Mouse (Mus musculus) kidney, embryonic 15.5 days (tissue): ENCODE measurements around the gene Rhobtb1. TPM values are rescaled to one million over a fixed set of nuclear protein-coding genes. Genes with fewer than 3 reads are reported as not detected.

Experiments
- ATAC-seq: fragments of 200-750 bp; cut with Nextera tagmentation; replicated peaks from 2 replicates; pipeline ENCODE4 v1.8.0; 2017; ENCODE audit warnings: moderate TSS enrichment; ENCODE audit not compliant: low FRiP score
- H3K27ac ChIP-seq: fragments of 300-500 bp; sonication (generic); 2 replicates; pipeline ENCODE4 v1.5.1; 2015; ENCODE audit warnings: mild to moderate bottlenecking, inconsistent platforms
- H3K27me3 ChIP-seq: fragments of 300-500 bp; sonication (generic); 2 replicates; pipeline ENCODE4 v1.6.1; 2015; ENCODE audit warnings: inconsistent platforms
- H3K36me3 ChIP-seq: fragments of 300-500 bp; sonication (generic); 2 replicates; pipeline ENCODE4 v1.6.1; 2015; ENCODE audit warnings: inconsistent platforms
- H3K4me1 ChIP-seq: fragments of 300-500 bp; sonication (generic); 2 replicates; pipeline ENCODE4 v1.6.1; 2015; ENCODE audit warnings: inconsistent platforms
- H3K4me2 ChIP-seq: fragments of 300-500 bp; sonication (generic); 2 replicates; pipeline ENCODE4 v1.6.1; 2015; ENCODE audit warnings: moderate library complexity, mild to moderate bottlenecking, inconsistent platforms
- H3K4me3 ChIP-seq: fragments of 300-500 bp; sonication (generic); replicated peaks from 2 replicates; pipeline ENCODE4 v1.5.1; 2015; ENCODE audit warnings: mild to moderate bottlenecking, inconsistent platforms
- H3K9ac ChIP-seq: fragments of 300-500 bp; sonication (generic); 2 replicates; pipeline ENCODE4 v1.6.1; 2015; ENCODE audit warnings: mild to moderate bottlenecking, inconsistent platforms
- H3K9me3 ChIP-seq: fragments of 300-500 bp; sonication (generic); replicated peaks from 2 replicates; pipeline ENCODE4 v1.6.1; 2016; ENCODE audit warnings: inconsistent platforms
- WGBS: fragments of 180-500 bp; shearing (Covaris S2); methylation state at CpG from one replicate; pipeline ENCODE4 v1.1.7; 2015; ENCODE audit warnings: mixed read lengths; 5-methylcytosine and 5-hydroxymethylcytosine counted together
- polyA plus RNA-seq: library from polyadenylated mRNA; unstranded; fragments of >200 nt; fragmentation: Nextera tagmentation; extraction: Ambion mirVana; gene quantifications from 2 replicates; pipeline ENCODE4 v1.2.1, GENCODE M21; 2015

Gene Rhobtb1
- polyA plus RNA-seq, 1 experiment from 2014 or later, result 21.8 TPM

DNA sequence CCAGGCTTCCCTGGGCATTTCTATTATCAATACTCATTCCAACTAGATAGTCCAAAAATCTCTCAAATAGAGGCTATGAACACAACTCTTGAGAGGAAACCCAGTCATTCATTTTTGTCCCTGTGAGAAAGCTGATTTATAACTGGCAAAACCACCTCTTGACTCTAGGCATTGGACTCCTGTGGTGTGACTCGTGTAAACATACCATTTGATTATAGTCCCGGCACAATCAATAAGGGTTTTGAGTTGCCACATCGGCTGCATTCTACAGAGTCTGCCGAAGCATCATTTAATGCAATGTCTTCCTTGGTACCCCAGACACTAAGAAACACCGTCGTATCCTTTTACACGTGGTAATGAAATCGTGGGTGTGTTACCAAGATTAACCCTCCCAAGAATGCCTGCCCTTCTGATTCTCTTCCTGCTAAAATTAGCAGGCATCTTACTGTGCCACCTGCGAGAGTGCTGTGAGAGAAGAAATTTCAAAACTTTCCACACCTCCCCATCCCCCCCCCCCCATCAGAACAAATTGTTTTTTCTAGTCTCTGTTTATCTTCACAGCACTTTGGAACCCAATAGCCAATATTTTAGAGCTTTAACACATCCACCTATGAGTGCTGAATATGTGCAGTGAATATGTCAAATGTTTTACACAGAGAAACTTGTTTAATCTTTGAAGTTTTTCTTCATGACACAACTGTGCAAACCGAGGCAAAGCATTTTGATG, 39.4 kb downstream of the Rhobtb1 start:
- no peak overlapping the region for H3K9ac ChIP-seq
- H3K27ac ChIP-seq, result no peak overlapping the region
- H3K4me1 ChIP-seq, result no peaks in the 10 kb centered on the region; the same call in 1 of the 2 replicates
- H3K27me3 ChIP-seq, result no peaks in the 10 kb centered on the region
- no peaks in the 10 kb centered on the region for H3K9me3 ChIP-seq
- H3K4me3 ChIP-seq, result no peak overlapping the region
- 75% methylated on average over 10 of the region's 10 CpGs for WGBS
- H3K4me2 ChIP-seq, result no peak overlapping the region
- ATAC-seq, result no peak
- H3K36me3 ChIP-seq, result no peaks in the 10 kb centered on the region

DNA sequence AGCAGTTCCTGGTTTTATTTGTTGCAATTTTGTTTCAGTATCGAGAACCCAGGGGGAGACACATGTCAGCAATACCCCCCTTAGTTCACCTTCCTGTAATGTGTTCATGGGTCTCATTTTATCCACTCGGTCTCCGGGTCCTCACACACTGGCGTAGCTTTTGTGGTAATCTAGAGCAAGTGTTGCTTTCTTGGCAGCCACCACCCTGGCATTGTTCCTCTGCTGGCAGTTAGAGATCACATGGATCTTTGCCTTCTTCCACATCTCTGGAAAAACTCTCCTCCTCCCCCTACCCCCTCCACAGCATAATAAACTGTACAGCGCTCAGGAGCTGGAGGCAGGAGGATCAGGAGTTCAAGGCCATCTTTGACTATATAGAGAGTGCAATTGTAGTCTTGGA, 41.0 kb downstream of the Rhobtb1 start:
- no peak overlapping the region for H3K9ac ChIP-seq
- H3K4me2 ChIP-seq, result no peak overlapping the region
- H3K4me3 ChIP-seq, result no peak overlapping the region
- H3K9me3 ChIP-seq, result no peaks in the 10 kb centered on the region
- 94% methylated on average over 5 of the region's 5 CpGs for WGBS
- no peaks in the 10 kb centered on the region for H3K27me3 ChIP-seq
- H3K27ac ChIP-seq, result no peak overlapping the region
- no peaks in the 10 kb centered on the region; the same call in 1 of the 2 replicates for H3K4me1 ChIP-seq
- no peaks in the 10 kb centered on the region for H3K36me3 ChIP-seq
- ATAC-seq, result no peak

DNA sequence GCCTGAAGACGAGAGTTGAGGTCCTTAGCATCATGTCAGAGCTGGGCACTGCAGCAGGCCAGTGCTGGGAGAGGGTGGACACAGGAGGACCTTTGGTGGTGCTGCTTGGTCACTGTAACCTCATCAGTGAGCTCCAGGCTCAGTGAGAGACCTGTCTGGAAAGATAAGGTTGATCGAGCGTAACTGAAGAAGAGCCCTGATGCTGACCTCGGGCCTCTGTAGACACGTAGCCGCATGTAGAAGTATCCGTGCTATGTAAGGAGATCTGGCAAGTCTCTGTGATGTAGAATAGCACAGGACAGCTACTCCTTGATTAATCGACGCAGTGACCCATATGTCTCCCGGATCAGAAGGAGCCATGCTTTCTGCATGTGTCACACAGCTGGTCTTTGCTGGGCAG, 42.5 kb downstream of the Rhobtb1 start:
- WGBS, result 63% methylated on average over 10 of the region's 10 CpGs
- no peaks in the 10 kb centered on the region; the same call in 1 of the 2 replicates for H3K4me1 ChIP-seq
- no peak overlapping the region for H3K4me2 ChIP-seq
- no peaks in the 10 kb centered on the region for H3K27me3 ChIP-seq
- peak; percentile 87 for ATAC-seq
- H3K9ac ChIP-seq, result no peak overlapping the region
- no peaks in the 10 kb centered on the region for H3K9me3 ChIP-seq
- no peak overlapping the region for H3K27ac ChIP-seq
- H3K4me3 ChIP-seq, result no peak overlapping the region
- H3K36me3 ChIP-seq, result no peaks in the 10 kb centered on the region

DNA sequence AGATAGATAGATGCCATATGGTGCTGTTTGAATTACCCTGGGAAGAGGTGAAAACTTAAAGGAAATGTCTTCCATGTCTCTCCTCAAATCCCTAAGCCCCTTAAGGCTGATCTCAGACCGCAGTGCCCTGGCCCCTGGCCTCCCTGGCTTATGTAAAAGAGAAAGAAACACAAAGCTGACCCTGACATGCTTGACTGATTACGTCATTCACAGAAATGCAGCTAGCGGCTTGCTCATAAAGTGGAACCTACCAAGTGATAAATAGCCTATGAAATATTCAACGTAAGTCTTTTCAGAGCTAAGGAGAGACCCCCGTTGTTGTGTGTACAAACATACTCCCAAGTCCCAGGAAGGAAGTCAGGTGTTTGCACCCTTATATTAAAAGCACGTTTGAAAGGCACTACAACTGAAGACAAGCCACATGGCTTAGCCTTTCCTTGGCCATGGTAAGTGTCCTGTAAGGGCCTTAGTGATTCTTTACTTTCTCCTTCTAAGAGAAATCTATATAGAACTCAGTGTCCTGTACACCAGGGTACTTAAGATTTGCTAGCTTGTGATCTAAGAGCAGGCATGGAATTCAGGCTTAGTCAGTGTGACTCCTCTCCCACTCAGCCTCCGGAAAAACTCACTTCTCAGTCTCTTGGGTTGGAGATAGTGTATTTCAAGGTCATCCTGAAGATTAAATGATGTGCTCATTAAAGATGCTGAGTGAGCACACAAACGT, 53.6 kb downstream of the Rhobtb1 start:
- Histone ChIP-seq H3K4me1 (0 out of 2 replicates have a peak, but pooled peaks cover 3% of the 10 kb centered on the region), H3K9me3 (no peaks in the 10 kb centered on the region), H3K36me3 (peaks cover 2% of the 10 kb centered on the region), H3K9ac (no peak overlapping the region), H3K27ac (no peak overlapping the region), H3K4me3 (no peak overlapping the region), H3K4me2 (no peak overlapping the region), H3K27me3 (no peaks in the 10 kb centered on the region)
- no peak for ATAC-seq
- WGBS, result 29% methylated on average over 8 of the region's 8 CpGs

DNA sequence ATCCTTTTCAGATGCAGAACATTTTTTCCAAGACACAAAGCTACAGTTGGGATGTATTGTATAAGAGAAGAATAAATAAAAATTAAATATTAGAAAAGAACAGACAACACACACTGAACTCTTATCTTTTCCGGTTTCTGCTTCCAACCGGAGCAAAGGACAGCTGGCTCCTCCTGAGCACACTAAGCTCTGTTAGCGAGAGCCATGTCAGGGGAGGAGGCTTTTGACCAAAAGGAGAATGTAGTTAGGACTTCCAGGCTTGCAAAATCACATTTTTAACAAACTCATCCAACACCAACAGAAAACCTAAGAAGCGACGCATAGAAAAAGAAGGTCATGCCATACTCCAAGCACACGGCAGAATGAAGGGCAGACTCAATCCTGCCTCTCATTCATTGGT, 54.8 kb downstream of the Rhobtb1 start:
- no peak for ATAC-seq
- H3K36me3 ChIP-seq, result peaks cover 5% of the 10 kb centered on the region
- no peak overlapping the region for H3K4me2 ChIP-seq
- 86% methylated on average over 6 of the region's 6 CpGs for WGBS
- H3K4me3 ChIP-seq, result no peak overlapping the region
- H3K27ac ChIP-seq, result no peak overlapping the region
- H3K4me1 ChIP-seq, result peaks cover 4% of the 10 kb centered on the region
- no peak overlapping the region for H3K9ac ChIP-seq
- no peaks in the 10 kb centered on the region for H3K27me3 ChIP-seq
- H3K9me3 ChIP-seq, result no peaks in the 10 kb centered on the region

DNA sequence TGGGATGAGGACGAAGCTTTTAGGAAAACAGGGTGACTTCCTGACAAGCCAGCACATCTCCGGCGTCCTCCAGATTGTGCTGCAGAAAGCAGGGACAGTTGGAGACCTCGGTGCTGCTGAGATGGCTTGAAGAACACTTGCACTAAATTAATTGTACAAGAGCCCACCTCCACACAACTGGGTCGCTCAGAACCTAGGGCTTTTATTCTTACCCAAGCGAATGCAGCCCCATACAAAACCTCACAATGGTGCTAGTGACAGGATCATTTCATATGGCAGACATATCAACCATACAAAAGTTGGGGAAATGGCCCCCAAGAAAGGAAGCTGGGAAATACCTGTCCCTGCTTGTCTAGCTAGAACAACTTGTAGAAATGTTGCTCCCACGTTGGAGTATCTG, 56.2 kb downstream of the Rhobtb1 start:
- no peaks in the 10 kb centered on the region for H3K9me3 ChIP-seq
- H3K9ac ChIP-seq, result no peak overlapping the region
- ATAC-seq, result no peak
- H3K4me3 ChIP-seq, result no peak overlapping the region
- 84% methylated on average over 7 of the region's 7 CpGs for WGBS
- H3K4me2 ChIP-seq, result no peak overlapping the region
- H3K27me3 ChIP-seq, result no peaks in the 10 kb centered on the region
- peaks cover 5% of the 10 kb centered on the region for H3K36me3 ChIP-seq
- no peak overlapping the region for H3K27ac ChIP-seq
- peaks cover 16% of the 10 kb centered on the region for H3K4me1 ChIP-seq

DNA sequence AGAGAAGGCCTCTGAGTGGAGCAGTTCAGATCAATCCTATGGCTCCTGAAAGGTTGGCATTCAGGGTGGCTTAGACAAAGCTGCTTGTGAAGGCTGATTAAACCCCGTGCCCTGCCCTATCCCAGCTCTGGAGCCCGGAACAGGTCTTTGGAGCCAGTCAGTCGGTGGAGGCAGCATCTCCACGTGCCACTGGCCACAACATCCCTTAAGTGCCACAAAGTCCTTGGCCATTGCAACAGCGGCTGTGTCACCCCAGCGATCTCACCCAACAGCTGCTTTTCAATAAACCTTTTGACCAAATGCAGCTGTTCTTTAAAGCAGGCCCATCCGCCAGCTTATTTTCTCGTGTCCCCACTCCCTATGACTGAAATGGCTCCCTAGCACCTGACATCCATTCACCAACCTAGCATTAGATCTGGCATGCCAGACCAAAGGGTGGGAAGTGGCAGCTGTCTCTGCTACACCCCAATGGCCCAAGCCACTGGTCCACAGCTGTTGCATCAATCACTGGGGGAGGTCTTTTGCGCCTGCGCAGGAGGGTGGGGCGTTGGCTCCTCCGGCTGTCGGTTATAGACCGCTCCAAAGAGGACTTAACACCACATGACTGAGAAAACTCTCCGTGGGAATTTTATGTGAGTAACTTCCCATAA, 56.9 kb downstream of the Rhobtb1 start:
- no peak for ATAC-seq
- H3K4me2 ChIP-seq, result no peak overlapping the region
- H3K9ac ChIP-seq, result no peak overlapping the region
- no peaks in the 10 kb centered on the region for H3K9me3 ChIP-seq
- H3K27ac ChIP-seq, result no peak overlapping the region
- peaks cover 5% of the 10 kb centered on the region for H3K36me3 ChIP-seq
- H3K4me3 ChIP-seq, result no peak overlapping the region
- no peaks in the 10 kb centered on the region for H3K27me3 ChIP-seq
- peaks cover 16% of the 10 kb centered on the region for H3K4me1 ChIP-seq
- WGBS, result 86% methylated on average over 15 of the region's 15 CpGs

DNA sequence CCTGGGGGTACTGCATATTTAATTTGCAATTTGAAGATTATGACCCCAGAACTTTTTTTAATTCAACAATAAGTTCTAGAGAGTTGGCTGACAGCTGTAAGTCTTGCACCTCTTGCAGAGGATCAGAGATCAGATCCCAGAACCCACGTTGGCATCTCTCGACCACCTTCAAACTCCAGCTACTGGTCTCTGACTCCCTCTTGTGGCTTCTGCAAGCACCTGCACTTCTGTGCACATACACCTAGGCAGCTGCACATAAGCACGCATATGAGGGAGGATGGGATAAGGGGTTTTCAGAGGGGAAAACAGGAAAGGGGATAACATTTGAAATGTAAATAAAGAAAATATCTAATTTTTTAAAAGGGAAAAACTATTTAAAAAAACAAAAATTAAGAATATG, 57.5 kb downstream of the Rhobtb1 start:
- Histone ChIP-seq H3K4me3 (no peak overlapping the region), H3K9me3 (no peaks in the 10 kb centered on the region), H3K36me3 (peaks cover 5% of the 10 kb centered on the region), H3K27ac (no peak overlapping the region), H3K27me3 (no peaks in the 10 kb centered on the region), H3K4me2 (no peak overlapping the region), H3K9ac (no peak overlapping the region), H3K4me1 (peaks cover 18% of the 10 kb centered on the region)
- WGBS, result 90% methylated on average over 3 of the region's 3 CpGs
- ATAC-seq, result no peak

DNA sequence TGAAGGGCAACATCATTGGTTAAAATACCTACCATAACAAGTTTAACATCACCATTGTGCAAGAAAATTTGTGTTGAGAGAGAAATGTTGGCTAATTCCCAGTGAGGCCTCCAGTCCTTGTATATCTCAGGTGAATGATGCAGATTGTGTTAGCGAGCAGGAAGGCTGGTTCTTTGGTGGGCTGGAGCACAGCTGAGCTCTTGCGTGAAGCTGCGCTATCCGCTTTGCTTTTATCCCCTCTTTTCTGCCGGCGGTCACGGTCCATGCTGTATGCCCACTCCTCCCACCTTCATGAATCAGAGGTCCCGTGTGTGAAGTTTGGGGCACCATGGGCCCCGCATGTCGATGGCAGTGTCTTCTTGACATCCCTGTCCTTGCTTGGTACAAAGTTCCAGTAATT, 58.8 kb downstream of the Rhobtb1 start:
- H3K9me3 ChIP-seq, result no peaks in the 10 kb centered on the region
- peaks cover 25% of the 10 kb centered on the region for H3K4me1 ChIP-seq
- no peak overlapping the region for H3K4me2 ChIP-seq
- peaks cover 5% of the 10 kb centered on the region for H3K36me3 ChIP-seq
- H3K27ac ChIP-seq, result no peak overlapping the region
- no peak overlapping the region for H3K9ac ChIP-seq
- WGBS, result 95% methylated on average over 10 of the region's 10 CpGs
- no peak overlapping the region for H3K4me3 ChIP-seq
- no peak for ATAC-seq
- H3K27me3 ChIP-seq, result no peaks in the 10 kb centered on the region

DNA sequence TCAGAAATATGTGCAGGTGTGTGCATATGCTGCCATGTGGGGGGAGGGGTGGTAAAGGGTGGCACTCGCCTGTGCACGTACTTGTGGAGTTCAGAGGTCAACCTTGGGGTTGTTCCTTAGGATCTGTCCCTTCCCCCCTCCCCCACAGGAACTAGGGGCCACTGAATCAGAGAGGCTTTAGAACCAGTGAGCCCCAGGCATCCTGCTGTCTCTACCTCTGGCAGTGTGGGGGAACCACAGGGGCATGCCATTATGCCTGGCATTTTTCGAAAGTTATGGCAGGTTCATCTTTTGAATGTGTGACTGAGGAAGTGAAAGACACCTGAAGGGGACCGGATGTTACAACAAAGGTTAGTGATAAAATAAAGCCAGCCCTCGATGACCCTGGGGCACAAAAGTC, 59.4 kb downstream of the Rhobtb1 start:
- Histone ChIP-seq H3K9me3 (no peaks in the 10 kb centered on the region), H3K4me2 (no peak overlapping the region), H3K27me3 (no peaks in the 10 kb centered on the region), H3K4me3 (no peak overlapping the region), H3K36me3 (peaks cover 9% of the 10 kb centered on the region), H3K4me1 (peaks cover 24% of the 10 kb centered on the region), H3K9ac (no peak overlapping the region), H3K27ac (no peak overlapping the region)
- ATAC-seq, result no peak
- WGBS, result 76% methylated on average over 5 of the region's 5 CpGs

DNA sequence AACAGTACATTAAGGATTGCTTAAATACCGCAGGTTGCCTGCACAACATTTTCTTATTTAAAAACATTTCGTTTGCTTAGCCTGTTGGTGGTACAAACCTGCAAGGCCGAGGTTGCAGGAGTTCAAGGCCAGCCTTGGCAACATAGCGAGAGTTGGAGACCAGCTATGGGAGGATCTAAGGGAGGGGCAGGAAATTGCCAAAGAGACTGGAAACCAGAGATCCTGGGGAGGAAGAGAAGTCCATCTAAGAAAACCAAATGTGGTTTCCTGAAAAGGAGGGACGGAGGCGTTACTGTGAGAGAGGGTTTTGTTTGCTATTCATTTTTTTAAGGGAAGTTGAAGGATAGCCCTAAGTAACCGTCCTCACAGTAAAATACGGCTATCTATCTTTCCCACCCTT, 60.3 kb downstream of the Rhobtb1 start:
- WGBS, result 49% methylated on average over 8 of the region's 8 CpGs
- peak overlapping the region; percentile 90 for H3K4me3 ChIP-seq
- ATAC-seq, result no peak

DNA sequence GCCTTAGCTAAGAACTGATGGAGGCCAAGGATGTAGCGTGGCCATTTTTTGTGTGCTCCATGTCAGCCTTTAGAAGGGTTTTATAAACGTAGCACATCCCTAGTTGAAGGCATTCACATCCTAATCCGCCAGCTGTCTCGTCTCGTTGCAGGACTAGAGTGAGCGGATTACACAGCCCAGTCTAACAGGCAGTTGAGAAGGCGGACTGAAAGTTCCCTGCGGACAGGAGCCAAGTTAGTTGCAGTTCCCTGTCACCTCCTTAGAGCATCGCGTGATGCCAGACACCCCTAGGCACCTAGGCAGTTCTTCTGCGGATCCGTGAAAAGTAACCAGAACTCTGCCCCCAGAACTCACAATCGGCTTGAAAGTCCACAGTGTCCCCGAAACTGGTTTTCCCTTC, 60.7 kb downstream of the Rhobtb1 start:
- 0 out of 2 replicates have a peak, but pooled peaks have one; percentile 15 for ATAC-seq
- WGBS, result 6% methylated on average over 14 of the region's 14 CpGs
- peaks cover 17% of the 10 kb centered on the region for H3K36me3 ChIP-seq
- H3K4me1 ChIP-seq, result peaks cover 24% of the 10 kb centered on the region
- H3K4me3 ChIP-seq, result peak overlapping the region; percentile 90
- peak overlapping the region; percentile 99 for H3K27ac ChIP-seq
- peak overlapping the region; percentile 93 for H3K4me2 ChIP-seq
- H3K9ac ChIP-seq, result peak overlapping the region; percentile 92
- H3K9me3 ChIP-seq, result no peaks in the 10 kb centered on the region; the same call in 1 of the 2 replicates
- H3K27me3 ChIP-seq, result no peaks in the 10 kb centered on the region

More for the DNA sequence above, 60.3 kb downstream of the Rhobtb1 start:
- H3K4me1 ChIP-seq, result peaks cover 24% of the 10 kb centered on the region
- H3K4me2 ChIP-seq, result peak overlapping the region; percentile 93
- H3K9me3 ChIP-seq, result no peaks in the 10 kb centered on the region; the same call in 1 of the 2 replicates
- H3K27ac ChIP-seq, result peak overlapping the region; percentile 99
- no peaks in the 10 kb centered on the region for H3K27me3 ChIP-seq
- peak overlapping the region; percentile 92; the same call in 1 of the 2 replicates for H3K9ac ChIP-seq
- H3K36me3 ChIP-seq, result peaks cover 13% of the 10 kb centered on the region
